ENCODE assay signal across 34 mouse cellular contexts in genomic region chr1:172602326-172602725, GRCm38 (mm10). TPM values are rescaled to one million over a fixed set of nuclear protein-coding genes. Genes with fewer than 3 reads are reported as not detected.
"Had no signal": no experiment of that assay in that cellular context is flagged by ENCODE, and none has a peak within 500 bp of the region (broad histone marks: within the 10 kb centered on the region; RNA-seq: fewer than 3 reads in every experiment).

Gene Fcrl6 (minus strand): TSS chr1:172602551.

- H3K9ac ChIP-seq: heart, embryonic 12.5 days; hindbrain, embryonic 13.5 days; hindbrain, embryonic 15.5 days; kidney, embryonic 15.5 days; limb, embryonic 12.5 days; liver, embryonic 13.5 days; liver, embryonic 15.5 days had no signal

- H3K4me3 ChIP-seq: heart, adult 2 months; heart, embryonic 12.5 days; hindbrain, embryonic 13.5 days; hindbrain, embryonic 15.5 days; kidney, embryonic 15.5 days; left cerebral cortex, adult 2 months; limb, embryonic 10.5 days; limb, embryonic 12.5 days; liver, embryonic 13.5 days; liver, embryonic 15.5 days had no signal

- H3K36me3 ChIP-seq: heart, embryonic 12.5 days; hindbrain, embryonic 13.5 days; hindbrain, embryonic 15.5 days; kidney, embryonic 15.5 days; limb, embryonic 10.5 days; limb, embryonic 12.5 days; liver, embryonic 13.5 days; liver, embryonic 15.5 days had no signal

- H3K27ac ChIP-seq: heart, adult 2 months; hindbrain, embryonic 13.5 days; hindbrain, embryonic 15.5 days; hindbrain, postnatal 0 days; kidney, embryonic 15.5 days; left cerebral cortex, adult 2 months; limb, embryonic 10.5 days; limb, embryonic 12.5 days; liver, embryonic 13.5 days; liver, embryonic 15.5 days had no signal

- DNase-seq: gastrocnemius, postnatal 14 days; gastrocnemius, postnatal 36 days; heart, adult 2 months; heart, postnatal 10 days; heart, postnatal 36 days; kidney, adult 11 months; kidney, adult 2 months; kidney, adult 9 months; kidney, postnatal 10 days; kidney, postnatal 25 days; kidney, postnatal 4 days; layer of hippocampus, adult 9-11 months; liver; liver, embryonic 13.5 days had no signal

- ATAC-seq: hindbrain, postnatal 0 days; intestine, embryonic 16.5 days had no signal

- H3K27me3 ChIP-seq: hindbrain, embryonic 13.5 days; hindbrain, embryonic 15.5 days; kidney, embryonic 15.5 days; limb, embryonic 12.5 days; liver, embryonic 13.5 days; liver, embryonic 15.5 days had no signal

- H3K9me3 ChIP-seq: heart, embryonic 12.5 days; hindbrain, embryonic 13.5 days; hindbrain, embryonic 15.5 days; kidney, embryonic 15.5 days; limb, embryonic 10.5 days; limb, embryonic 12.5 days; liver, embryonic 13.5 days; liver, embryonic 15.5 days had no signal

- H3K4me2 ChIP-seq: heart, embryonic 12.5 days; hindbrain, embryonic 13.5 days; hindbrain, embryonic 15.5 days; kidney, embryonic 15.5 days; limb, embryonic 12.5 days; liver, embryonic 11.5 days; liver, embryonic 13.5 days; liver, embryonic 15.5 days had no signal

- H3K4me1 ChIP-seq: heart, embryonic 12.5 days; hindbrain, embryonic 13.5 days; hindbrain, embryonic 15.5 days; kidney, embryonic 15.5 days; limb, embryonic 10.5 days; limb, embryonic 12.5 days; liver, embryonic 13.5 days; liver, embryonic 15.5 days had no signal

RNA-seq across cellular contexts. Expression of gene Fcrl6, which starts in this region (rescaled TPM):
- total RNA-seq: gastrocnemius, adult 18-20 months; gastrocnemius, adult 8-10 months; gastrocnemius, postnatal 14 days; gastrocnemius, postnatal 36 days; heart, adult 2 months; heart, postnatal 10 days; heart, postnatal 36 days; hematopoietic stem cell, adult 5-6 weeks; hindbrain, postnatal 0 days; layer of hippocampus, postnatal 25 days; left cerebral cortex, adult 2 months; left cerebral cortex, postnatal 14 days; left cerebral cortex, postnatal 36 days had no signal
- polyA plus RNA-seq: heart, adult 2 months; heart, embryonic 12.5 days; heart, embryonic 14.5 days; heart, embryonic 16.5 days; hindbrain, embryonic 13.5 days; hindbrain, postnatal 0 days; intestine, embryonic 14.5 days; intestine, embryonic 16.5 days; kidney, adult 2 months; kidney, embryonic 15.5 days; liver, embryonic 13.5 days; liver, embryonic 15.5 days had no signal
